8 mouse cellular contexts compared by ENCODE assay signal in genomic region chr13:100659864-100660456, GRCm38 (mm10). TPM values are rescaled to one million over a fixed set of nuclear protein-coding genes. Genes with fewer than 3 reads are reported as not detected.
DNase-seq lines count a peak whose midpoint lies in the region; ATAC-seq and TF ChIP-seq lines count a peak whose summit lies in the region.

No protein-coding gene starts in this region.

- H3K9me3 ChIP-seq in ES-Bruce4 (replicated peaks; ENCODE audit: control insufficient read depth, insufficient read depth, low read length, poor library complexity, severe bottlenecking), result no peaks in the 10 kb centered on the region
- H3K9me3 ChIP-seq in forebrain, embryonic 15.5 days, result no peaks in the 10 kb centered on the region
- no peaks in the 10 kb centered on the region for H3K9me3 ChIP-seq in intestine, postnatal 0 days (ENCODE audit: control insufficient read depth)
- H3K9me3 ChIP-seq in liver, embryonic 11.5 days (ENCODE audit: control insufficient read depth, low read length), result no peaks in the 10 kb centered on the region

- no peak for TF ChIP-seq EP300 in ES-Bruce4 (IDR thresholded peaks at IDR 0.05; ENCODE audit: insufficient read depth, low read depth, low read length)

- peak; percentile 56; the same call in 1 of the 2 replicates for ATAC-seq in cerebellum, adult (ENCODE audit: insufficient number of reproducible peaks, low FRiP score, low TSS enrichment)
- ATAC-seq in forebrain, embryonic 15.5 days (replicated peaks), result peak; percentile 67; the same call in 1 of the 2 replicates
- no peak for ATAC-seq in intestine, postnatal 0 days
- ATAC-seq in liver, embryonic 11.5 days (replicated peaks; ENCODE audit: low FRiP score), result no peak; the same call in 1 of the 2 replicates

- no peak overlapping the region for H3K9ac ChIP-seq in ES-Bruce4 (ENCODE audit: low read depth, poor library complexity, severe bottlenecking)
- H3K9ac ChIP-seq in forebrain, embryonic 15.5 days (replicated peaks), result no peak overlapping the region
- H3K9ac ChIP-seq in intestine, postnatal 0 days (ENCODE audit: low read depth, low read length), result no peak overlapping the region
- no peak overlapping the region for H3K9ac ChIP-seq in liver, embryonic 11.5 days (ENCODE audit: low read depth, low read length)

- no peak for TF ChIP-seq POLR2A in ES-Bruce4 (IDR thresholded peaks at IDR 0.05; ENCODE audit: insufficient read depth, low read length)

- H3K27ac ChIP-seq in ES-Bruce4 (ENCODE audit: insufficient read depth, low read length), result no peak overlapping the region
- no peak overlapping the region for H3K27ac ChIP-seq in forebrain, embryonic 15.5 days (replicated peaks)
- H3K27ac ChIP-seq in intestine, postnatal 0 days (ENCODE audit: low read depth, low read length), result no peak overlapping the region
- no peak overlapping the region for H3K27ac ChIP-seq in liver, embryonic 11.5 days (ENCODE audit: low read depth, low read length)

- H3K27me3 ChIP-seq in ES-Bruce4 (ENCODE audit: control insufficient read depth, insufficient read depth, low read length, poor library complexity, severe bottlenecking), result no peaks in the 10 kb centered on the region
- no peaks in the 10 kb centered on the region for H3K27me3 ChIP-seq in forebrain, embryonic 15.5 days
- H3K27me3 ChIP-seq in intestine, postnatal 0 days (replicated peaks; ENCODE audit: control insufficient read depth, insufficient read depth, low read length), result no peaks in the 10 kb centered on the region
- no peaks in the 10 kb centered on the region for H3K27me3 ChIP-seq in liver, embryonic 11.5 days (replicated peaks; ENCODE audit: control insufficient read depth, insufficient read depth, low read length)

- DNase-seq in 3134 (ENCODE audit: extremely low read depth, insufficient read length, low spot score), result peak; percentile 30
- DNase-seq in liver, embryonic 11.5 days (ENCODE audit: low spot score), result peak; percentile 50
- DNase-seq in naive thymus-derived CD4-positive, alpha-beta T cell, adult 2 months (ENCODE audit: low read depth), result peak; percentile 82
- peak; percentile 79 for DNase-seq in testis, postnatal 10 days (ENCODE audit: low spot score)

- H3K4me1 ChIP-seq in ES-Bruce4 (ENCODE audit: control insufficient read depth, insufficient read depth, low read length), result peaks cover 2% of the 10 kb centered on the region
- H3K4me1 ChIP-seq in forebrain, embryonic 15.5 days, result no peaks in the 10 kb centered on the region
- no peaks in the 10 kb centered on the region for H3K4me1 ChIP-seq in intestine, postnatal 0 days (replicated peaks; ENCODE audit: control insufficient read depth, insufficient read depth, low read length)
- no peaks in the 10 kb centered on the region for H3K4me1 ChIP-seq in liver, embryonic 11.5 days (replicated peaks; ENCODE audit: control insufficient read depth, insufficient read depth, low read length)

- no peak overlapping the region for H3K4me2 ChIP-seq in forebrain, embryonic 15.5 days (replicated peaks)
- H3K4me2 ChIP-seq in intestine, postnatal 0 days (replicated peaks; ENCODE audit: low read depth), result no peak overlapping the region
- H3K4me2 ChIP-seq in liver, embryonic 11.5 days, result no peak overlapping the region

- H3K36me3 ChIP-seq in ES-Bruce4 (ENCODE audit: control insufficient read depth, insufficient read depth, low read length, poor library complexity, severe bottlenecking), result peaks cover 22% of the 10 kb centered on the region
- peaks cover 13% of the 10 kb centered on the region for H3K36me3 ChIP-seq in forebrain, embryonic 15.5 days
- peaks cover 18% of the 10 kb centered on the region; the same call in 1 of the 2 replicates for H3K36me3 ChIP-seq in intestine, postnatal 0 days (ENCODE audit: control insufficient read depth, insufficient read depth)
- H3K36me3 ChIP-seq in liver, embryonic 11.5 days (ENCODE audit: control insufficient read depth, insufficient read depth, low read length), result peaks cover 2% of the 10 kb centered on the region; the same call in 1 of the 2 replicates

- 61% methylated on average over 4 of the region's 4 CpGs for WGBS in forebrain, embryonic 15.5 days
- 40% methylated on average over 4 of the region's 4 CpGs for WGBS in intestine, postnatal 0 days
- 42% methylated on average over 4 of the region's 4 CpGs for WGBS in liver, embryonic 11.5 days

- H3K4me3 ChIP-seq in ES-Bruce4 (ENCODE audit: low read depth, low read length), result no peak overlapping the region
- no peak overlapping the region for H3K4me3 ChIP-seq in forebrain, embryonic 15.5 days
- no peak overlapping the region for H3K4me3 ChIP-seq in intestine, postnatal 0 days (ENCODE audit: low read depth, low read length)
- H3K4me3 ChIP-seq in liver, embryonic 11.5 days (ENCODE audit: low read depth, low read length), result no peak overlapping the region

- peak; percentile 79 for TF ChIP-seq CTCF in ES-Bruce4 (IDR thresholded peaks at IDR 0.05; ENCODE audit: low read depth, low read length)
- peak; percentile 91 for TF ChIP-seq CTCF in intestine, postnatal 0 days (IDR thresholded peaks at IDR 0.05; ENCODE audit: low read depth)

RNA-seq across cellular contexts. Expression of gene Taf9, which starts 8.6 kb away (rescaled TPM):
- polyA plus RNA-seq in ES-Bruce4 (2011; ENCODE audit: insufficient read depth, insufficient read length, low read depth, missing spikeins), result 13.2 and 17.4 TPM in 2 replicates
- polyA plus RNA-seq in forebrain, embryonic 15.5 days (2015; fragmentation: Nextera tagmentation; extraction: Ambion mirVana), result 17.1 and 25.6 TPM in 2 replicates
- 10.9 and 11.1 TPM in 2 replicates for polyA plus RNA-seq in intestine, postnatal 0 days (2015; fragmentation: Nextera tagmentation; extraction: Ambion mirVana)
- 25.1 and 26.0 TPM in 2 replicates for polyA plus RNA-seq in liver, embryonic 11.5 days (2014; fragmentation: Nextera tagmentation; extraction: Ambion mirVana)

RNA-seq across cellular contexts. Expression of gene Rad17, which starts 9.1 kb away (rescaled TPM):
- 39.7 TPM in 2 replicates for polyA plus RNA-seq in ES-Bruce4 (2011; ENCODE audit: insufficient read depth, insufficient read length, low read depth, missing spikeins)
- 21.6 and 23.5 TPM in 2 replicates for polyA plus RNA-seq in forebrain, embryonic 15.5 days (2015; fragmentation: Nextera tagmentation; extraction: Ambion mirVana)
- 10.3 and 11.1 TPM in 2 replicates for polyA plus RNA-seq in intestine, postnatal 0 days (2015; fragmentation: Nextera tagmentation; extraction: Ambion mirVana)
- polyA plus RNA-seq in liver, embryonic 11.5 days (2014; fragmentation: Nextera tagmentation; extraction: Ambion mirVana), result 32.1 and 33.5 TPM in 2 replicates

RNA-seq across cellular contexts. Expression of gene Ak6, which starts 9.2 kb away (rescaled TPM):
- polyA plus RNA-seq in ES-Bruce4 (2011; ENCODE audit: insufficient read depth, insufficient read length, low read depth, missing spikeins), result 200 and 203 TPM in 2 replicates
- 349 and 353 TPM in 2 replicates for polyA plus RNA-seq in forebrain, embryonic 15.5 days (2015; fragmentation: Nextera tagmentation; extraction: Ambion mirVana)
- 143 and 156 TPM in 2 replicates for polyA plus RNA-seq in intestine, postnatal 0 days (2015; fragmentation: Nextera tagmentation; extraction: Ambion mirVana)
- polyA plus RNA-seq in liver, embryonic 11.5 days (2014; fragmentation: Nextera tagmentation; extraction: Ambion mirVana), result 328 and 349 TPM in 2 replicates

RNA-seq across cellular contexts. Expression of gene Ccdc125, which starts 9.6 kb away (rescaled TPM):
- polyA plus RNA-seq in ES-Bruce4 (2011; ENCODE audit: insufficient read depth, insufficient read length, low read depth, missing spikeins), result 3.6 and 3.8 TPM in 2 replicates
- 1.7 and 1.8 TPM in 2 replicates for polyA plus RNA-seq in forebrain, embryonic 15.5 days (2015; fragmentation: Nextera tagmentation; extraction: Ambion mirVana)
- 3.2 and 4.1 TPM in 2 replicates for polyA plus RNA-seq in intestine, postnatal 0 days (2015; fragmentation: Nextera tagmentation; extraction: Ambion mirVana)
- polyA plus RNA-seq in liver, embryonic 11.5 days (2014; fragmentation: Nextera tagmentation; extraction: Ambion mirVana), result 8.1 and 8.8 TPM in 2 replicates

RNA-seq across cellular contexts. Expression of gene Marveld2, which starts 43.2 kb away (rescaled TPM):
- 14.2 and 17.2 TPM in 2 replicates for polyA plus RNA-seq in ES-Bruce4 (2011; ENCODE audit: insufficient read depth, insufficient read length, low read depth, missing spikeins)
- polyA plus RNA-seq in forebrain, embryonic 15.5 days (2015; fragmentation: Nextera tagmentation; extraction: Ambion mirVana), result 1.1 and 1.4 TPM in 2 replicates
- polyA plus RNA-seq in intestine, postnatal 0 days (2015; fragmentation: Nextera tagmentation; extraction: Ambion mirVana), result 20.8 and 21.1 TPM in 2 replicates
- polyA plus RNA-seq in liver, embryonic 11.5 days (2014; fragmentation: Nextera tagmentation; extraction: Ambion mirVana), result 9.1 and 9.5 TPM in 2 replicates

Comparison
In these comparisons a context has a peak if more than half of its experiments do, and no peak if none do; other contexts are left out.
1. DNase-seq: peak in every context shown above with its lines; median percentile 82 in naive thymus-derived CD4-positive, alpha-beta T cell, adult 2 months; 79 in testis, postnatal 10 days; 50 in liver, embryonic 11.5 days; 30 in 3134.
2. ATAC-seq: peak in cerebellum, adult (single experiment) and forebrain, embryonic 15.5 days (single experiment); none in intestine, postnatal 0 days (single experiment) and liver, embryonic 11.5 days (single experiment).